Mouse (Mus musculus) lung, postnatal 0 days (tissue): ENCODE measurements around the gene Mturn.

Experiments
- CTCF ChIP-seq: IDR thresholded peaks from 2 replicates; pipeline ENCODE4 v1.5.1; 2016; ENCODE audit warnings: antibody characterized with exemption, mild to moderate bottlenecking
- EP300 ChIP-seq: IDR thresholded peaks from 2 replicates; pipeline ENCODE4 v1.6.1; 2016; ENCODE audit warnings: antibody characterized with exemption, mild to moderate bottlenecking, control low read depth

- TF ChIP-seq CTCF (no peak), EP300 (no peak)
Measured at GRCm38 (mm10) chr6:54736126-54736525, 54.7 kb downstream of the Mturn start.
